Mouse (Mus musculus): Measurements from ENCODE around the gene Prcd. TPM values are rescaled to one million over a fixed set of nuclear protein-coding genes. Genes with fewer than 3 reads are reported as not detected.

Prcd gene
- polyA plus RNA-seq, 1 experiment from 2014 or later = 0.23 TPM

- 76% methylated on average over 22 of the region's 24 CpGs for WGBS
- no peak overlapping the region for H3K4me3 ChIP-seq (ENCODE audit: low read depth, low read length)
- H3K9me3 ChIP-seq (ENCODE audit: control insufficient read depth, low read length) = no peaks in the 10 kb centered on the region
- H3K36me3 ChIP-seq (ENCODE audit: control insufficient read depth, insufficient read depth, low read length) = peaks cover 9% of the 10 kb centered on the region; the same call in 1 of the 2 replicates
- H3K4me2 ChIP-seq (ENCODE audit: low read depth, low read length, severe bottlenecking) = no peak overlapping the region
- H3K27me3 ChIP-seq (ENCODE audit: control insufficient read depth, insufficient read depth, low read length) = no peaks in the 10 kb centered on the region
- DNase-seq (ENCODE audit: low spot score) (no peak), ATAC-seq (replicated peaks; ENCODE audit: low FRiP score) (no peak)
- H3K4me1 ChIP-seq (replicated peaks; ENCODE audit: control insufficient read depth, insufficient read depth, low read length) = no peaks in the 10 kb centered on the region
- no peak overlapping the region for H3K27ac ChIP-seq (ENCODE audit: low read depth, low read length)
- H3K9ac ChIP-seq (ENCODE audit: low read length) = no peak overlapping the region
Observed at GRCm38 (mm10) chr11:116680321-116681091, 27.2 kb downstream of the Prcd start.

DNA sequence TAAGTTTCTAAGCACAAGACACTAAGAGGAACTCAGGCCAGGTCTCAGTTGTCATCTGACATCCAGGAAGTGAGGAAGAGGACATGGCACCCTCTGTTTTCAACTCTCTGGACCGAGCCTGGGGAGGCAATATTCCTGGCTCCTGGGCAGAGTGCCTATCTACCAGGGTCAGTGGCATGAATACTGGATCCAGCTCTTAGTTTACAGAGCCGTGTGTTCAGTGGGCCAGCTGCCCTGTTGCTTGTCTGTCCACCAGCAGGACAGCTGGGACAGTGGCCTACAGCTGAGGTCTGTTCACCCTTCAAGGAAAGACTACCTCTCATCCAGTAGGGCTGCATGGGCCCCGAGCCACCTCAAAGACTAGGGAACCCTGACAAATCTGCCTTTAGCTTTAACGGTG, 27.8 kb downstream of the Prcd start:
- H3K27ac ChIP-seq (ENCODE audit: low read depth, low read length) = no peak overlapping the region
- no peak overlapping the region for H3K4me2 ChIP-seq (ENCODE audit: low read depth, low read length, severe bottlenecking)
- H3K36me3 ChIP-seq (ENCODE audit: control insufficient read depth, insufficient read depth, low read length) = peaks cover 5% of the 10 kb centered on the region; the same call in 1 of the 2 replicates
- no peak overlapping the region for H3K4me3 ChIP-seq (ENCODE audit: low read depth, low read length)
- no peaks in the 10 kb centered on the region for H3K4me1 ChIP-seq (replicated peaks; ENCODE audit: control insufficient read depth, insufficient read depth, low read length)
- no peaks in the 10 kb centered on the region for H3K27me3 ChIP-seq (ENCODE audit: control insufficient read depth, insufficient read depth, low read length)
- ATAC-seq (replicated peaks; ENCODE audit: low FRiP score) = no peak
- H3K9ac ChIP-seq (ENCODE audit: low read length) = no peak overlapping the region
- no peak for DNase-seq (ENCODE audit: low spot score)
- no peaks in the 10 kb centered on the region for H3K9me3 ChIP-seq (ENCODE audit: control insufficient read depth, low read length)
- 90% methylated on average over 4 of the region's 4 CpGs for WGBS

DNA sequence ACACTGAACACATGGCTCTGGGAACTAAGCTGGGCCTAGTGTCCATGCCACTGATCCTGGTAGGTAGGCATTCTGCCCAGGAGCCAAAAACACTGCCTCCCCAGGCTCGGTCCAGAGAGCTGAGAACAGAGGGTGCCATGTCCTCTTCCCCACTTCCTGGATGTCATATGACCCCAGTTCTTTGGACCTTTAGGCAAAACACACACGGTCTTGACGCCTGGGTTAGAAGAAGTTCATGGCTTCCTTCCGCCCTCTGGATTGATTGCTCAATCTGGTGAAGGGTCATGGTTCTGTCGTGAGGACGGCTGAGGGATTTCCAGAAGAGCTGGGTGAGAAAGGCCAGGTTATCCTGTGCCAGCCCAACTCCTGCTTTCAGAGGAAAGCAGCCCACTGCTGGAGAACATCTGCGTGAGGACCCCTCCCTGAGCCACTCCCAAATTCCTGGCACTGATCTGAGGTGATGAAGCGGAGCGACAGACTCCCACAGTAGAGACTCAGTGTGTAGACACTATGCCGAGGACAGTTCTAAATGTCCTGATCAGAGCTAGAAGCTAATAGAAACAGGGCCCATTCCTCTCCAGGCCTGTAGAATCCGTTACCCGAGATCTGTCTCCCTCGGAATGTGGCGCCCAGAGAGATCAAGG, 29.3 kb downstream of the Prcd start:
- Histone ChIP-seq H3K27ac (ENCODE audit: low read depth, low read length) (no peak overlapping the region), H3K9ac (ENCODE audit: low read length) (no peak overlapping the region), H3K4me2 (ENCODE audit: low read depth, low read length, severe bottlenecking) (no peak overlapping the region), H3K4me1 (replicated peaks; ENCODE audit: control insufficient read depth, insufficient read depth, low read length) (no peaks in the 10 kb centered on the region), H3K27me3 (ENCODE audit: control insufficient read depth, insufficient read depth, low read length) (no peaks in the 10 kb centered on the region), H3K4me3 (ENCODE audit: low read depth, low read length) (no peak overlapping the region), H3K36me3 (ENCODE audit: control insufficient read depth, insufficient read depth, low read length) (no peaks in the 10 kb centered on the region; the same call in 1 of the 2 replicates), H3K9me3 (ENCODE audit: control insufficient read depth, low read length) (no peaks in the 10 kb centered on the region)
- WGBS = 87% methylated on average over 14 of the region's 14 CpGs
- DNase-seq (ENCODE audit: low spot score) (no peak), ATAC-seq (replicated peaks; ENCODE audit: low FRiP score) (no peak)

GRCm38 (mm10) chr11:116683777-116684176, 30.4 kb downstream of the Prcd start:
- Histone ChIP-seq H3K4me2 (ENCODE audit: low read depth, low read length, severe bottlenecking) (no peak overlapping the region), H3K9ac (ENCODE audit: low read length) (no peak overlapping the region), H3K27me3 (ENCODE audit: control insufficient read depth, insufficient read depth, low read length) (no peaks in the 10 kb centered on the region), H3K9me3 (ENCODE audit: control insufficient read depth, low read length) (no peaks in the 10 kb centered on the region), H3K27ac (ENCODE audit: low read depth, low read length) (no peak overlapping the region), H3K4me1 (replicated peaks; ENCODE audit: control insufficient read depth, insufficient read depth, low read length) (no peaks in the 10 kb centered on the region), H3K4me3 (ENCODE audit: low read depth, low read length) (no peak overlapping the region), H3K36me3 (ENCODE audit: control insufficient read depth, insufficient read depth, low read length) (no peaks in the 10 kb centered on the region; the same call in 1 of the 2 replicates)
- ATAC-seq (replicated peaks; ENCODE audit: low FRiP score) = no peak
- 90% methylated on average over 4 of the region's 4 CpGs for WGBS
- DNase-seq (ENCODE audit: low spot score) = no peak

DNA sequence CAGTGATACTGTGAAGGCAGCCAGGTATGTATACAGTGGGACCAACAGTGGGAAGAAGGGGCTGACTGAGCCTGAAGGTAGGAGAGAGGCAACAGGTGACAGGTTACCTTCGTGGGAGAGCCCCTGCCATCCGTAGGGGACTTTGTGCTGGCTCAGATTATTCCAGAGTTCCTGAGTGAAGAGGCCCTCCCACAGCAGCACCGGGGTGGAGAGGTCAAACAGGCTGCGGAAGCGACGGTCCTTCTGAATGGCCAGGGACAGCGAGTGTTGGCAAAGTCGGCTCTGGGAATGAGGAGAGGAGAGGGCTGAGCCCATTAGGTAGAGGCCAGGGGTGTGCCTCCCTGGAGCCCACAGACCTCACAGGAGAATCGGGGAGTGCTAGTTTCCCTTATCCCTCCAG, 32.4 kb downstream of the Prcd start:
- no peak overlapping the region for H3K9ac ChIP-seq (ENCODE audit: low read length)
- no peaks in the 10 kb centered on the region for H3K36me3 ChIP-seq (ENCODE audit: control insufficient read depth, insufficient read depth, low read length)
- no peak overlapping the region for H3K4me3 ChIP-seq (ENCODE audit: low read depth, low read length)
- no peak overlapping the region for H3K27ac ChIP-seq (ENCODE audit: low read depth, low read length)
- ATAC-seq (replicated peaks; ENCODE audit: low FRiP score) = no peak
- no peaks in the 10 kb centered on the region for H3K27me3 ChIP-seq (ENCODE audit: control insufficient read depth, insufficient read depth, low read length)
- H3K4me2 ChIP-seq (ENCODE audit: low read depth, low read length, severe bottlenecking) = no peak overlapping the region
- no peaks in the 10 kb centered on the region for H3K4me1 ChIP-seq (replicated peaks; ENCODE audit: control insufficient read depth, insufficient read depth, low read length)
- WGBS = 81% methylated on average over 9 of the region's 9 CpGs
- H3K9me3 ChIP-seq (ENCODE audit: control insufficient read depth, low read length) = no peaks in the 10 kb centered on the region
- DNase-seq (ENCODE audit: low spot score) = no peak

DNA sequence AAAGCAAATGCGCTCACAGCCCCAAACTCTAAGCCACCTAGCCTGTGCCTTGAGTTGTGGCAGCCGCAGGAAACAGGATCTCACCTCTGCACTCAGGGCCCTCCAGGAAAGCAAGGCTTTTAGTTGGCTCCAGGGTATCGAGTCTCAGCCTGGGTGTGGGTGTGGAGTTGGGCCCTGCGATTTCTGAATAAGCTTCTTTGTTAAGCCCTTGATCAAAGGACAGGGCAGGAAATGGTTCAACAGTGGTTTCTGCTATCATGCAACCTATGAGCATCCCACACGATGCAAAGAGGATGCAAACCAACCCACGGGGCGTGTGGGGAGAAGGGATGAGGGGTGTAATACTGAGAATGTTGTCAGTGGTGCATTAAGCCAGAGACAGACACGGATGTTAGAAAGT, 34.6 kb downstream of the Prcd start:
- no peak overlapping the region for H3K9ac ChIP-seq (ENCODE audit: low read length)
- ATAC-seq (replicated peaks; ENCODE audit: low FRiP score) = no peak
- H3K36me3 ChIP-seq (ENCODE audit: control insufficient read depth, insufficient read depth, low read length) = no peaks in the 10 kb centered on the region
- 73% methylated on average over 8 of the region's 8 CpGs for WGBS
- no peak overlapping the region for H3K27ac ChIP-seq (ENCODE audit: low read depth, low read length)
- no peaks in the 10 kb centered on the region for H3K9me3 ChIP-seq (ENCODE audit: control insufficient read depth, low read length)
- no peaks in the 10 kb centered on the region for H3K4me1 ChIP-seq (replicated peaks; ENCODE audit: control insufficient read depth, insufficient read depth, low read length)
- H3K27me3 ChIP-seq (ENCODE audit: control insufficient read depth, insufficient read depth, low read length) = no peaks in the 10 kb centered on the region
- H3K4me2 ChIP-seq (ENCODE audit: low read depth, low read length, severe bottlenecking) = no peak overlapping the region
- no peak for DNase-seq (ENCODE audit: low spot score)
- no peak overlapping the region for H3K4me3 ChIP-seq (ENCODE audit: low read depth, low read length)

- Histone ChIP-seq H3K4me2 (ENCODE audit: low read depth, low read length, severe bottlenecking) (no peak overlapping the region), H3K9ac (ENCODE audit: low read length) (no peak overlapping the region), H3K27me3 (ENCODE audit: control insufficient read depth, insufficient read depth, low read length) (peaks cover 12% of the 10 kb centered on the region), H3K9me3 (ENCODE audit: control insufficient read depth, low read length) (no peaks in the 10 kb centered on the region), H3K27ac (ENCODE audit: low read depth, low read length) (no peak overlapping the region), H3K36me3 (ENCODE audit: control insufficient read depth, insufficient read depth, low read length) (no peaks in the 10 kb centered on the region), H3K4me3 (ENCODE audit: low read depth, low read length) (no peak overlapping the region), H3K4me1 (replicated peaks; ENCODE audit: control insufficient read depth, insufficient read depth, low read length) (peaks cover 4% of the 10 kb centered on the region; the same call in 1 of the 2 replicates)
- no peak for DNase-seq (ENCODE audit: low spot score)
- 96% methylated on average over 10 of the region's 10 CpGs for WGBS
- no peak for ATAC-seq (replicated peaks; ENCODE audit: low FRiP score)
Observed at GRCm38 (mm10) chr11:116689622-116690021, 36.3 kb downstream of the Prcd start.

DNA sequence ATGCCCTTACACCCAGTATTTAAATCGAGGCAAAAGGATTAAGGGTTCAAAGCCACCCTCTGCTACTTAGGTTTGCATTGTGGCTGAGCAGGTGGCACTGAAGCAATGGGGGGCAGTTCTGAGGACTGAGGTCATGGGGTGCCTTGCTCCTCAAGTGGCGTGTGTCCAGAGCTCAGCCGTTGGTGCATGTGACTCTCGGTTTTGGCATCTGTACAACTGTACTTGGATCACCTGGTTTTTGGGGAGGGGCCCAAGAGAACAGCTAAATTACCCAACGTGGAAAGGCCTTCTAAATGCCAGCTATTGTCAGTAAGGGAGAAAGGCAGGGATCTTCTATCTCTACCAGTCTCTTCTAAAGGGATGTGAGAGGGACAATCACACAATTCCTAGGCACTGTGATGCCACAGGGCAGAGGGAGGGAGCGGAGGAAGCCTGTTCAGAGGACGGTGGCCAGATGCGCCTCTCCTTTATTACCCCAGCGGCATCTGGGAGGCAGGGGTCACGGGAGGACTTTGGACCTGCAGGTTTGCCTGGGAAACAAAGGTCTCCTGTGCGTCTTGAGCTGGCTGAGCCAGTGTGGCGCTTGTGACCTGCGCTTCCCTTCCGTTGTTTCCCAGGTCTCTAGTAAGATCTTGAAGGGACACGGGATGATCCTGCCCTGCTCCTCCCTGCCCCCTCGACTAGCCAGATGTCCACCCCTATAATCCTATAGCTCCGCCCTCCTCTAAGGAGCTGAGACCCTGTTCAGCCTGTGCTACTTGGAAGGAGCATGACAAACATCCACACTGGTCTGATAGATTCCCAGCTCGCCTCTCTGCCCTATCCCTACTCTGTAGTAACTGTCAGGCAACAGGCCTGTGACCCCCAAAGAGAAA, 37.6 kb downstream of the Prcd start:
- H3K9ac ChIP-seq (ENCODE audit: low read length) = no peak overlapping the region
- no peaks in the 10 kb centered on the region for H3K9me3 ChIP-seq (ENCODE audit: control insufficient read depth, low read length)
- no peak overlapping the region for H3K4me3 ChIP-seq (ENCODE audit: low read depth, low read length)
- no peak overlapping the region for H3K4me2 ChIP-seq (ENCODE audit: low read depth, low read length, severe bottlenecking)
- H3K27ac ChIP-seq (ENCODE audit: low read depth, low read length) = no peak overlapping the region
- DNase-seq (ENCODE audit: low spot score) = no peak
- no peak for ATAC-seq (replicated peaks; ENCODE audit: low FRiP score)
- WGBS = 43% methylated on average over 18 of the region's 18 CpGs
- H3K27me3 ChIP-seq (ENCODE audit: control insufficient read depth, insufficient read depth, low read length) = peaks cover 22% of the 10 kb centered on the region
- H3K4me1 ChIP-seq (replicated peaks; ENCODE audit: control insufficient read depth, insufficient read depth, low read length) = peaks cover 6% of the 10 kb centered on the region; the same call in 1 of the 2 replicates
- H3K36me3 ChIP-seq (ENCODE audit: control insufficient read depth, insufficient read depth, low read length) = no peaks in the 10 kb centered on the region

Data from forebrain, embryonic 11.5 days (tissue).